Mouse (Mus musculus) bone marrow, adult 2 months (tissue): ENCODE measurements at regions not wholly inside any gene's neighbourhood (a gene's known extent, or its start where the extent isn't known, plus 50 kb on each side); places are given as distances from the start of the nearest gene placed in this dataset.

ENCODE experiments used
- H3K27ac ChIP-seq: fragments of 200-500 bp; 2 replicates; pipeline ENCODE4 v1.5.1; 2012; ENCODE audit warnings: low read depth, mild to moderate bottlenecking, control low read depth, inconsistent platforms, low read length; ENCODE audit not compliant: control insufficient read depth, poor library complexity, insufficient read depth
- H3K4me1 ChIP-seq: fragments of 200-500 bp; 2 replicates; pipeline ENCODE4 v1.6.1; 2011; ENCODE audit warnings: low read length; ENCODE audit not compliant: control insufficient read depth, insufficient read depth
- H3K4me3 ChIP-seq: fragments of 200-500 bp; replicated peaks from 2 replicates; pipeline ENCODE3; 2011; ENCODE audit warnings: mild to moderate bottlenecking, low read depth, low read length, control low read depth; ENCODE audit not compliant: control insufficient read depth
- CTCF ChIP-seq: fragments of 200-500 bp; IDR thresholded peaks from 2 replicates; pipeline ENCODE4 v1.5.1; 2011; ENCODE audit warnings: low read length, control low read depth; ENCODE audit not compliant: control insufficient read depth, insufficient read depth
- POLR2A ChIP-seq: fragments of 200-500 bp; IDR thresholded peaks from 2 replicates; pipeline ENCODE4 v1.6.1; 2011; ENCODE audit warnings: low read depth, mild to moderate bottlenecking, control low read depth, low read length, borderline replicate concordance; ENCODE audit not compliant: control insufficient read depth
- WGBS: fragments of 180-500 bp; shearing (Covaris S2); methylation state at CpG from one replicate; pipeline ENCODE4 v1.1.7; 2018; 5-methylcytosine and 5-hydroxymethylcytosine counted together

DNA sequence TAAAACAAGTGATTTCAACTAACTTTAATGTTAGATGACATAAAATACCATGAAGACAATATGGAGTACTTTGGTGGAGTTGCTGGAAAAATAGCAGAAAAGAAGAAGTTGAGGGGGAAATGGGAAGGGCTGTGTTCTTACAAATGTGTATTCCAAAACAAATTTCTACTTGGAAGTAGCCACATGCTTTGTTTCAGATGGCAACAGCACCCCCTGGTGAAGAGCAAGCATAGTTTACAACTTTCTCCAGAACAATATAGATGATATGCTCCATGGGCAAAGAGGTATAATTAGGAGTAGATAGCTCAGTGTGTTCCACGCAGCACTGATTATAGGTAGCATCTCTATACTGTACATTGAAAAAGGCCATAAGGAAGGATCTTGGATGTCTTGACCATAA, 302.6 kb upstream of the Hsf2 start:
- H3K4me1 ChIP-seq: no peaks in the 10 kb centered on the region
- H3K27ac ChIP-seq: no peak overlapping the region
- WGBS: 61% methylated on average over 1 of the region's 1 CpGs
- TF ChIP-seq POLR2A (no peak), CTCF (no peak)
- no peak overlapping the region for H3K4me3 ChIP-seq

DNA sequence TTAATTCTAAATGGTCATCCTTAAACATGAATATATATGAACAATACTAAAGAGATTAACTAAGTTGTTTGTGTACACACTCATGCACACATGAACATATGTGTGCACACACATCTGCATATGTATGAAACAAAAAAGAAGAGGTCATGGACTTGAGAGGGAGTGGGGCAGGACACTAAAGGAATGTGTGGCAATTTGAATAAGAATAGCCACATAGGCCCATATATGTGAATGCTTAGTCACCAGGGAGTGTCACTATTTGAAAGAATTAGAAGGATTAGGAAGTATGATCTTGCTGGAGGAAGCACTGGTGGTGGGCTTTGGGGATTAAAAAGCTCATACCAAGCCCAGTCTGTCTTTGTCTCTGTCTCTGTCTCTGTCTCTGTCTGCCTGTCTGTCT, 275.5 kb upstream of the Hsf2 start:
- no peak overlapping the region for H3K27ac ChIP-seq
- TF ChIP-seq CTCF (no peak), POLR2A (no peak)
- H3K4me3 ChIP-seq: no peak overlapping the region
- no peaks in the 10 kb centered on the region for H3K4me1 ChIP-seq

DNA sequence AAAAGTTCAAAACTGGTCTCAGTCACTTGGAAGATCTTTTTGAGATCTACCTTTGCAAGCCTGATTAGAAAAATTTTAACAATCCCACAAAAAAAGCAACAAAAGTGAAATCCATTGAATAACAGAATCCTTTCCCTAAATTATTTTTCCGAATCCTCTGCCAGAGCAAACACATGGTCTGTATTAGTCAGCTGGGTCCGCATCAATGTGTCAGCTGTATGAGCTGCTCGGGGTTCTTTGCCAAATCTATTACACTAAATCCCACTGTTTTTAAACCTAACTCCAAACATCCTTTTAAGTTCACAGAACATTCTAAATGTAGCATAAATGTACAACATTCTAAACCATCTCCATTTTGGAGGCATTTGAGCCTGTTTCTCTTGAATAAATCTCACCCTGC, 255.1 kb upstream of the Hsf2 start:
- TF ChIP-seq POLR2A (no peak), CTCF (no peak)
- H3K27ac ChIP-seq: no peak overlapping the region
- no peaks in the 10 kb centered on the region for H3K4me1 ChIP-seq
- 69% methylated on average over 3 of the region's 3 CpGs for WGBS
- H3K4me3 ChIP-seq: no peak overlapping the region

DNA sequence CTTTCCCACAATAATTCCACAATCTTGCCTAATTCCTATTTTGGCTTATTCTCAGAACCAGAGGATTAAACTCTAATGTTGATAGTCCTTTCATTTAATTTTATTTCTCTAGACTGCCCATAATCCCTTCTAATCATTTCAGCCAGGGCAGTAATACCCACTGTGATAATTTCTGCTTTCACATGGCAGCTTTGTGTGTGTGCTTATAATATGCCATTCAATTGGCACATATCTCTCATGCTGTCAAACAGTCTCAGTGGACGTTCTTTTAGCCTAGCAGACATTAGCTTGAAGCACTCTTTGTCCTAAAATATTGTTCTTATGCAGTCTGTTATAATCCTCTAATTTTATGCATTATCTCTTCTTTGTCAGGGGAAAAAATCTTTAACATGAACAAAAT, 205.0 kb upstream of the Hsf2 start:
- no peaks in the 10 kb centered on the region for H3K4me1 ChIP-seq
- H3K27ac ChIP-seq: no peak overlapping the region
- TF ChIP-seq CTCF: no peak
- TF ChIP-seq POLR2A: no peak
- H3K4me3 ChIP-seq: no peak overlapping the region
- WGBS: 55% methylated on average over 1 of the region's 1 CpGs

DNA sequence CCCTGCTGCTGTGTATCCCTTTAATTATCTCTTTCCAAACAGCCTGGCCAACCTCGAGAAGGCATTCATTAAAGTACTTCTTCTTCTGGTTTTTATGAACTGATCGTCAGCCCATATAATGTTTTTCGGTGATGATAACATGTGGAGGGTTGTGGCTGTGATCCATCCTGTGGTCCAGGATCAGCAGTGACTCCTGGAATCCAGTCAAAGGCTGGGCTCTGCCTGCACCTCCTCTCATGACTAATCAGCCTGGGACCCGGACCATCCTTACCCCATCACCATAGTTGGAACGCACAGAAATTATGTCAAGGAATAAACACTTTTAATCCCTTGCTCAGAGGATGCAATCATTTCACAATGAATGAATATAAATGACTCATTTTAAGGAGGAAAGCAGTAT, 203.3 kb upstream of the Hsf2 start:
- no peak overlapping the region for H3K4me3 ChIP-seq

DNA sequence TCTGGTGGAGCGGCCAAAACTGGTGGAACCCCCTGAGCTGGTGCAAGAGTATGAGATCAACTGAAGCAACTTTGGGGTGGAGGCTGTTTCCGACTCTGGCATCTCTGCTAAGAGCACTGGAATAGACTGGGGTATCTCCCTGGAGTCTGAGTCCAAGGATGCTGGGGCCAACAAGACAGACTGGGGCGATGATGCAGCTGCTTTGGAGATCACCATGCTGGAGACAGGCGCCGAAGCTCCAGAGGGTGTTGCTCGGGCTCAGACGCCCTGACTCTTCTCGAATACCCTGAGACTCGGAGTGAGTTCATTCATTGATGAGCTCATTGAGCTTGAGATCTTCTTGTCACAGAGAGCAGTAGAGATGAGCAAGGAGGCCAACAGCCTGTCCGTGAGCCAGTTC, 194.6 kb upstream of the Hsf2 start:
- TF ChIP-seq CTCF (no peak), POLR2A (no peak)
- 87% methylated on average over 10 of the region's 10 CpGs for WGBS
- Histone ChIP-seq H3K4me3 (no peak overlapping the region), H3K27ac (no peak overlapping the region), H3K4me1 (no peaks in the 10 kb centered on the region)

More for the DNA sequence above, 203.3 kb upstream of the Hsf2 start:
- 74% methylated on average over 5 of the region's 5 CpGs for WGBS
- H3K4me1 ChIP-seq: no peaks in the 10 kb centered on the region
- TF ChIP-seq POLR2A: no peak
- TF ChIP-seq CTCF: no peak
- H3K27ac ChIP-seq: no peak overlapping the region

DNA sequence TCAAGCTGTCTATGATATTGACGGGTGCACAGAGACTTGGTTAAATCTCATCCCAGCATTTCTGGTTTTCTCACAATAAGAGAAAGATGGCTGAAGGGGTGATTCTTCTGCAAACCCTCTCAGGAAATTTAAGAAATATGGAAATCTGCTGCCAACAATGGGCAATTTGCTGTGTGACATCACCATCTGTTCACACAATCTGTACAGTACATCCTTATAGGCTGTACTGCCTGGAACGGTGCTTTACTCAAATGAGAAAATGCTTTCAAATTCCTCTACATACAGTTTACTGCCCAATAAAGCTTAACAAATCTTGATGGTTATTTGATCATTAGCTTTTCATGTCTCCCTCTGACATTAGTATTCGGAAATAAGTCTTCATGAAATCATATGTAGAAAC, 172.4 kb upstream of the Hsf2 start:
- no peak overlapping the region for H3K27ac ChIP-seq
- H3K4me3 ChIP-seq: no peak overlapping the region
- no peak for TF ChIP-seq CTCF
- no peak for TF ChIP-seq POLR2A
- H3K4me1 ChIP-seq: no peaks in the 10 kb centered on the region
- 79% methylated on average over 3 of the region's 3 CpGs for WGBS

DNA sequence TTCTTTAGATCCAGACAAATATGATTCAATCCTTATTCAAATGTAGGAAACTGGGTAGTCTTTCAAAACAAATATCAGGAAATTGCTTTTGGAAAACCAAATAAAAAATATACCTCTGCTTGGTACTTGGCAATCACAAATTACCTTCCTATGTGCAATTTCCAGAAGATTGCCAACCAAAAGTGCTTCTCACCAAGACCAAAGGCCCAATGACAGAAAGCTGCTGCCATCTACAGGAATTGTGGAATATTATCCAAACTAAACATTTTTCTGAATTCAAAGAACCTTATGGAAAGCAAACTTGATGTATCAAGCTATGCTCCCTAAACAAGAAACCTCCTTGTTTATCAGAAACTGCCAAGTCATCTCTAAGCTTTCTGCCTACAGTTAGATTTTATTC, 169.1 kb upstream of the Hsf2 start:
- no peak for TF ChIP-seq CTCF
- no peak for TF ChIP-seq POLR2A
- no peak overlapping the region for H3K27ac ChIP-seq
- H3K4me3 ChIP-seq: no peak overlapping the region
- H3K4me1 ChIP-seq: no peaks in the 10 kb centered on the region

DNA sequence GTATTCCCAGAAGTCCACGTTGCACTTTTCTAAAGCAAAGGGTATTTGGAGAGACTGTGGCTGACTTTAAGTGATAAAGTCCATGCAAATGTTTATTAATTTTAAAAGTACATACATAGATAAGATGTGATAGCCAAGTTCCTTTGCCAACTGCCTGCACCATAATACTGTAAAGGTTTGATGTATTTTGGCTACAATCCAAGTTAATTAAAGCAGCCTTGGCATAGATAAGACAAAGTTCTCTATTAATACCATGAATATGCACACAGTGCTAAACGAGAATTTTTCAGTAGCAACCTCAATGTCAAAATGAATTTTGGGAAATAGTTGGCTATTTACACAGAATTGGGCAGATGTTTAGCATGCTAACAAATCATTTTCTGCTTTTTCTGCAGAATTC, 167.0 kb upstream of the Hsf2 start:
- TF ChIP-seq CTCF (no peak), POLR2A (no peak)
- no peaks in the 10 kb centered on the region for H3K4me1 ChIP-seq
- H3K27ac ChIP-seq: no peak overlapping the region
- 46% methylated on average over 2 of the region's 2 CpGs for WGBS
- no peak overlapping the region for H3K4me3 ChIP-seq
